Mouse (Mus musculus): ENCODE results near the gene Olfr1494. TPM values are rescaled to one million over a fixed set of nuclear protein-coding genes. Genes with fewer than 3 reads are reported as not detected.

Olfr1494 gene
- polyA plus RNA-seq, 1 experiment: not detected

GRCm38 (mm10) chr19:13777578-13777977 is 38.0 kb downstream of the Olfr1494 start, which contains the start of gene Olfr1496:
TSS of gene Olfr1496 (plus strand) at chr19:13777878.
- Histone ChIP-seq H3K36me3 (ENCODE audit: control insufficient read depth, insufficient read depth, low read length) (no peaks in the 10 kb centered on the region), H3K27ac (ENCODE audit: control insufficient read depth, insufficient read depth, low read length) (no peak within 1 kb of the TSS), H3K27me3 (ENCODE audit: control insufficient read depth, insufficient read depth, low read length) (no peaks in the 10 kb centered on the region), H3K4me3 (ENCODE audit: control insufficient read depth, insufficient read depth, low read length) (no peak within 1 kb of the TSS), H3K4me1 (replicated peaks; ENCODE audit: control insufficient read depth, insufficient read depth, low read length) (no peaks in the 10 kb centered on the region)
- 96% methylated on average over 1 of the region's 1 CpGs for WGBS
- no peak for DNase-seq
- TF ChIP-seq POLR2A (IDR thresholded peaks at IDR 0.05; ENCODE audit: control insufficient read depth, extremely low read depth, insufficient read depth, low read length, poor library complexity): no peak
- TF ChIP-seq CTCF (IDR thresholded peaks at IDR 0.05; ENCODE audit: borderline replicate concordance, control insufficient read depth, extremely low read depth, insufficient read depth, low read length, poor library complexity): no peak

- Histone ChIP-seq H3K4me3 (ENCODE audit: control insufficient read depth, insufficient read depth, low read length) (no peak within 1 kb of the TSS), H3K27ac (ENCODE audit: control insufficient read depth, insufficient read depth, low read length) (no peak within 1 kb of the TSS), H3K4me1 (replicated peaks; ENCODE audit: control insufficient read depth, insufficient read depth, low read length) (no peaks in the 10 kb centered on the region), H3K27me3 (ENCODE audit: control insufficient read depth, insufficient read depth, low read length) (no peaks in the 10 kb centered on the region), H3K36me3 (ENCODE audit: control insufficient read depth, insufficient read depth, low read length) (no peaks in the 10 kb centered on the region)
- DNase-seq: no peak
- no peak for TF ChIP-seq CTCF (IDR thresholded peaks at IDR 0.05; ENCODE audit: borderline replicate concordance, control insufficient read depth, extremely low read depth, insufficient read depth, low read length, poor library complexity)
- TF ChIP-seq POLR2A (IDR thresholded peaks at IDR 0.05; ENCODE audit: control insufficient read depth, extremely low read depth, insufficient read depth, low read length, poor library complexity): no peak
Measured at GRCm38 (mm10) chr19:13798102-13798501, 58.6 kb downstream of the Olfr1494 start, which contains the start of gene Olfr1497. TSS of gene Olfr1497 (minus strand) at chr19:13798202.

Other genes with a start within 250 kb of the Olfr1494 start
- gene Olfr1477, start 239.2 kb upstream of the Olfr1494 start, polyA plus RNA-seq (2012; rRNA removed): not detected in 2 replicates
- not detected in 2 replicates for gene Olfr1480, start 211.8 kb upstream of the Olfr1494 start, polyA plus RNA-seq (2012; rRNA removed)
- not detected in 2 replicates for gene Olfr1484, start 156.2 kb upstream of the Olfr1494 start, polyA plus RNA-seq (2012; rRNA removed)
- gene Olfr1487, start 122.4 kb upstream of the Olfr1494 start, polyA plus RNA-seq (2012; rRNA removed): not detected in 2 replicates
- gene Olfr1489, start 108.1 kb upstream of the Olfr1494 start, polyA plus RNA-seq (2012; rRNA removed): not detected in 2 replicates
- not detected in 2 replicates for gene Olfr1490, start 88.6 kb upstream of the Olfr1494 start, polyA plus RNA-seq (2012; rRNA removed)
- not detected in 2 replicates for gene Olfr1491, start 42.5 kb upstream of the Olfr1494 start, polyA plus RNA-seq (2012; rRNA removed)
- gene Olfr1493-ps1, start 16.4 kb upstream of the Olfr1494 start, polyA plus RNA-seq (2012; rRNA removed): not detected in 2 replicates
- gene Olfr1495, start 24.9 kb downstream of the Olfr1494 start, polyA plus RNA-seq (2012; rRNA removed): not detected in 2 replicates
- not detected in 2 replicates for gene Olfr1496, start 38.1 kb downstream of the Olfr1494 start, polyA plus RNA-seq (2012; rRNA removed)
- not detected in 2 replicates for gene Olfr1497, start 58.5 kb downstream of the Olfr1494 start, polyA plus RNA-seq (2012; rRNA removed)
- gene Olfr1499, start 79.7 kb downstream of the Olfr1494 start, polyA plus RNA-seq (2012; rRNA removed): not detected in 2 replicates
- not detected in 2 replicates for gene Olfr1500, start 90.8 kb downstream of the Olfr1494 start, polyA plus RNA-seq (2012; rRNA removed)
- gene Olfr1501, start 111.0 kb downstream of the Olfr1494 start, polyA plus RNA-seq (2012; rRNA removed): not detected in 2 replicates
- gene Olfr1502, start 122.1 kb downstream of the Olfr1494 start, polyA plus RNA-seq (2012; rRNA removed): not detected in 2 replicates
- gene Olfr1504, start 158.2 kb downstream of the Olfr1494 start, polyA plus RNA-seq (2012; rRNA removed): not detected in 2 replicates
- gene Olfr1505, start 173.8 kb downstream of the Olfr1494 start, polyA plus RNA-seq (2012; rRNA removed): not detected in 2 replicates

Data from thymus, adult 2 months (tissue).